ENCODE assay signal across 7 mouse cellular contexts in genomic region chr1:59252762-59253161, GRCm38 (mm10). TPM values are rescaled to one million over a fixed set of nuclear protein-coding genes. Genes with fewer than 3 reads are reported as not detected.
A peak's percentile ranks its signal among the peaks of the same experiment; 100 is the strongest.
DNase-seq lines count a peak whose midpoint lies in the region; ATAC-seq and TF ChIP-seq lines count a peak whose summit lies in the region.

No protein-coding gene starts in this region.

- H3K9me3 ChIP-seq in intestine, embryonic 16.5 days (ENCODE audit: control insufficient read depth, low read length) = no peaks in the 10 kb centered on the region

- H3K4me2 ChIP-seq in intestine, embryonic 16.5 days (ENCODE audit: low read depth, low read length) = peak overlapping the region; percentile 58

- no peak for TF ChIP-seq CTCF in lung, adult 2 months (IDR thresholded peaks at IDR 0.05; ENCODE audit: insufficient read depth, low read length)

- no peak for TF ChIP-seq POLR2A in lung, adult 2 months (IDR thresholded peaks at IDR 0.05; ENCODE audit: borderline replicate concordance, extremely low read depth, low read depth, low read length)

- no peaks in the 10 kb centered on the region for H3K36me3 ChIP-seq in intestine, embryonic 16.5 days (ENCODE audit: control insufficient read depth, insufficient read depth, low read length)

- peak; percentile 57 for DNase-seq in ES-CJ7 (ENCODE audit: low read depth, low spot score)
- DNase-seq in cerebellum, postnatal 14 days = peak; percentile 79
- peak; percentile 23 for DNase-seq in lung, adult 2 months
- no peak for DNase-seq in thymus, postnatal 0 days (ENCODE audit: low spot score)
- no peak for DNase-seq in layer of hippocampus, postnatal 25 days (ENCODE audit: extremely low spot score in 1 of 2, low spot score in 1 of 2)

- no peak overlapping the region for H3K27ac ChIP-seq in intestine, embryonic 16.5 days (ENCODE audit: low read length)

- H3K4me1 ChIP-seq in intestine, embryonic 16.5 days (ENCODE audit: control insufficient read depth, insufficient read depth, low read length) = no peaks in the 10 kb centered on the region
- H3K4me1 ChIP-seq in lung, adult 2 months (ENCODE audit: control insufficient read depth, insufficient read depth, low read length) = 0 out of 2 replicates have a peak, but pooled peaks cover 2% of the 10 kb centered on the region

- peak; percentile 58; the same call in 1 of the 2 replicates for ATAC-seq in intestine, embryonic 16.5 days
- no peak for ATAC-seq in megakaryocyte-erythroid progenitor cell, adult 5-6 weeks (replicated peaks; ENCODE audit: low FRiP score, low TSS enrichment, poor library complexity, severe bottlenecking)

- no peak overlapping the region for H3K9ac ChIP-seq in intestine, embryonic 16.5 days (ENCODE audit: low read depth, low read length)

- H3K4me3 ChIP-seq in intestine, embryonic 16.5 days (ENCODE audit: low read length) = peak overlapping the region; percentile 34
- H3K4me3 ChIP-seq in lung, adult 2 months (replicated peaks; ENCODE audit: extremely low read depth, low read depth, low read length) = no peak overlapping the region

- 14% methylated on average over 6 of the region's 7 CpGs for WGBS in intestine, embryonic 16.5 days
- 21% methylated on average over 7 of the region's 7 CpGs for WGBS in lung, adult 2 months

- H3K27me3 ChIP-seq in intestine, embryonic 16.5 days (replicated peaks; ENCODE audit: control insufficient read depth, insufficient read depth, low read length) = no peaks in the 10 kb centered on the region

RNA-seq across cellular contexts. Expression of gene Cdk15, which starts 3.9 kb away (rescaled TPM):
- polyA plus RNA-seq in intestine, embryonic 16.5 days (2015; fragmentation: Nextera tagmentation; extraction: Ambion mirVana) = 0.26 and 0.31 TPM in 2 replicates
- 0.07 TPM in 1 of 2 replicates, not detected in the other for polyA plus RNA-seq in lung, adult 2 months (2012; rRNA removed)
- polyA plus RNA-seq in thymus, postnatal 0 days (2015; fragmentation: Nextera tagmentation; extraction: Ambion mirVana) = 1.5 and 4.4 TPM in 2 replicates
- total RNA-seq in megakaryocyte-erythroid progenitor cell, adult 5-6 weeks (2014; fragmentation: Nextera tagmentation) = not detected in 2 replicates
- not detected in 2 replicates for total RNA-seq in megakaryocyte-erythroid progenitor cell, adult 5-6 weeks (2017)
- total RNA-seq in layer of hippocampus, postnatal 25 days (2021) = under 1 TPM; 0.17 to 0.56 TPM

RNA-seq across cellular contexts. Expression of gene Als2, which starts 15.7 kb away (rescaled TPM):
- polyA plus RNA-seq in intestine, embryonic 16.5 days (2015; fragmentation: Nextera tagmentation; extraction: Ambion mirVana) = 7.5 and 7.8 TPM in 2 replicates
- polyA plus RNA-seq in lung, adult 2 months (2012; rRNA removed) = 4.4 and 5.4 TPM in 2 replicates
- 11.9 and 14.2 TPM in 2 replicates for polyA plus RNA-seq in thymus, postnatal 0 days (2015; fragmentation: Nextera tagmentation; extraction: Ambion mirVana)
- 6.7 and 8.9 TPM in 2 replicates for total RNA-seq in megakaryocyte-erythroid progenitor cell, adult 5-6 weeks (2014; fragmentation: Nextera tagmentation)
- 5.2 and 9.2 TPM in 2 replicates for total RNA-seq in megakaryocyte-erythroid progenitor cell, adult 5-6 weeks (2017)
- total RNA-seq in layer of hippocampus, postnatal 25 days (2021) = 10 to 100 TPM; 50.7 to 57.3 TPM

Comparison
In these comparisons a context has a peak if more than half of its experiments do, and no peak if none do; other contexts are left out.
1. DNase-seq: peak in ES-CJ7 (single experiment), cerebellum, postnatal 14 days (2 of 2) and lung, adult 2 months (single experiment); none in thymus, postnatal 0 days (single experiment) and layer of hippocampus, postnatal 25 days (0 of 2).